Mouse (Mus musculus): ENCODE measurements around the gene Taar1. TPM values are rescaled to one million over a fixed set of nuclear protein-coding genes. Genes with fewer than 3 reads are reported as not detected.

The Taar1 gene
- polyA plus RNA-seq, 1 experiment from 2014 or later, result not detected

DNA sequence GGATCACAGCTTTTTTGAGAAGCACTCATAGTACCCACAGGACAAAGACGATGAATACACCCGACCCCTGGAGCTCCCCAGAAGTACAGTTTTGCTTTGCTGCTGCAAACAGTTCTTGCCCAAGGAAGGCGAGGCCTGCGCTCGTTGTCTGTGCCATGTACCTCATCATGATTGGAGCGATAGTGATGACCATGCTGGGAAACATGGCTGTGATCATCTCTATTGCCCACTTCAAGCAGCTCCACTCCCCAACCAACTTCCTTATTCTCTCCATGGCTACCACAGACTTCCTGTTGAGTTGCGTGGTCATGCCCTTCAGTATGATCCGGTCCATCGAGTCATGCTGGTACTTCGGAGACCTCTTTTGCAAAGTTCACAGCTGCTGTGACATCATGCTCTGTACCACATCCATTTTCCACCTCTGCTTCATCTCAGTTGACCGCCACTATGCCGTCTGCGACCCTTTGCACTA lies 40.3 kb downstream of the Taar1 start, which contains the start of gene Taar4:
Gene Taar4, plus strand, starts transcription at position 51 of the 472 bp plus-strand sequence.
- H3K9me3 ChIP-seq (ENCODE audit: control insufficient read depth, low read length), result no peaks in the 10 kb centered on the region
- no peaks in the 10 kb centered on the region for H3K27me3 ChIP-seq (ENCODE audit: control insufficient read depth, insufficient read depth, low read length)
- no peak within 1 kb of the TSS for H3K27ac ChIP-seq (ENCODE audit: low read depth, low read length)
- no peaks in the 10 kb centered on the region for H3K4me1 ChIP-seq (ENCODE audit: control insufficient read depth, insufficient read depth, low read length)
- no peak within 1 kb of the TSS for H3K4me2 ChIP-seq (ENCODE audit: low read depth, low read length)
- H3K4me3 ChIP-seq (ENCODE audit: low read depth, low read length), result no peak within 1 kb of the TSS
- no peak within 1 kb of the TSS for H3K9ac ChIP-seq (replicated peaks; ENCODE audit: low read depth, low read length)
- H3K36me3 ChIP-seq (ENCODE audit: control insufficient read depth, insufficient read depth, low read length), result no peaks in the 10 kb centered on the region
- no peak for ATAC-seq (ENCODE audit: low read depth)
- WGBS, result 91% methylated on average over 13 of the region's 13 CpGs

DNA sequence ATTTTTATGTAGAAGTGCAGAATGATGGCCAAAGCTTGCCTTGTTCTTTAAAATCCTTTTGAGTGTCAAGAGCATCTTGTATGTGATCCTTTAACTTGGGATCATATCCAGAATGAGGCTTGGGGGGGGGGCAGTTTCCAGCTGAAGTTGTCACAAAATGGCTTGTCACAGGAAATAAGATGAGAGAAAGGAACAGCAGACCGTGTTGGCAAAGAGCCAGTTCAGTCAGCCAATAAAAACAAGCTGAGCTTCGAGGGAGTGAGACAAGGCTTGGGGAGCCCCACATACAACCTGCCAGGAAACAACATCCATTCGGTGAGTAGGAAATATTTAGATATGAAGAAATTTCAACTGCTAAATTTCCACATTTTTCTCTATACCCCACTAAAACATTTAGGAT lies 43.3 kb downstream of the Taar1 start:
- 58% methylated on average over 3 of the region's 3 CpGs for WGBS

DNA sequence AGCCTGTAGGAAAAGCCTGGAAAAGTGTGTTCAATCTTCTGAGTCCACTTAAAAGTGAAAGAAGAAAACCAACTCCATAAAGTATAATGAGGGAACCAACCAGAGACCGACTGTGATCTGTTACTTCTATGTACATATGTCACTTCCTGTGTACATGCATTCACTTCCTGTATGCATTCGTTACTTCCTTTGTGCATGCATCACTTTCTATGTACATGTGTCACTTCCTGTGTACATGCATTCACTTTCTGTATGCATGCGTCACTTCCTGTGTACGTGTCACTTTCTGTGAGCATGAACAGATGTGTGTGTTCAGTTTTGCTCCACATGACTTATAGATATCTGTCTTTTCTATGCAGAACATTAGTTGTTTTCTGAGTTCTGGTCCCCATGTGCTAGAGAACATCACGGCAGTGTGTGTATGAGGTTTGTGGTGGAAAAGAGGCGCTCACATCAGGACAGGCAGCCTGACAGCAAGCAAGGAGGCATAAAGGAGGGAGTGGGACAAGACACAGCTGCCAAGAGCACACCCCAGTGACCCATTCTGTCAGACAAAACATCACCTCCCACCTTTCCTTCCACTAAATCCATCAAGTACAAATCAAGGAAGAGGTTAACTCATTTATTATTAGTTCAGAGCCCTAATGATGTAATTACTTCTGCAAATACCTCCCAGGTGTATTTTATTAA lies 44.9 kb downstream of the Taar1 start:
- Histone ChIP-seq H3K9ac (replicated peaks; ENCODE audit: low read depth, low read length) (no peak overlapping the region), H3K4me1 (ENCODE audit: control insufficient read depth, insufficient read depth, low read length) (no peaks in the 10 kb centered on the region), H3K27ac (ENCODE audit: low read depth, low read length) (no peak overlapping the region), H3K36me3 (ENCODE audit: control insufficient read depth, insufficient read depth, low read length) (no peaks in the 10 kb centered on the region), H3K9me3 (ENCODE audit: control insufficient read depth, low read length) (no peaks in the 10 kb centered on the region), H3K4me3 (ENCODE audit: low read depth, low read length) (no peak overlapping the region), H3K27me3 (ENCODE audit: control insufficient read depth, insufficient read depth, low read length) (no peaks in the 10 kb centered on the region), H3K4me2 (ENCODE audit: low read depth, low read length) (no peak overlapping the region)
- 90% methylated on average over 6 of the region's 6 CpGs for WGBS
- no peak for ATAC-seq (ENCODE audit: low read depth)

More for the DNA sequence above, 43.3 kb downstream of the Taar1 start:
- H3K9ac ChIP-seq (replicated peaks; ENCODE audit: low read depth, low read length), result no peak overlapping the region
- H3K27ac ChIP-seq (ENCODE audit: low read depth, low read length), result no peak overlapping the region
- no peaks in the 10 kb centered on the region for H3K4me1 ChIP-seq (ENCODE audit: control insufficient read depth, insufficient read depth, low read length)
- no peaks in the 10 kb centered on the region for H3K27me3 ChIP-seq (ENCODE audit: control insufficient read depth, insufficient read depth, low read length)
- no peaks in the 10 kb centered on the region for H3K36me3 ChIP-seq (ENCODE audit: control insufficient read depth, insufficient read depth, low read length)
- no peak overlapping the region for H3K4me3 ChIP-seq (ENCODE audit: low read depth, low read length)
- no peak overlapping the region for H3K4me2 ChIP-seq (ENCODE audit: low read depth, low read length)
- ATAC-seq (ENCODE audit: low read depth), result no peak
- no peaks in the 10 kb centered on the region for H3K9me3 ChIP-seq (ENCODE audit: control insufficient read depth, low read length)

- H3K4me3 ChIP-seq (ENCODE audit: low read depth, low read length), result no peak within 1 kb of the TSS
- no peak within 1 kb of the TSS for H3K9ac ChIP-seq (replicated peaks; ENCODE audit: low read depth, low read length)
- WGBS, result 96% methylated on average over 11 of the region's 11 CpGs
- no peaks in the 10 kb centered on the region for H3K9me3 ChIP-seq (ENCODE audit: control insufficient read depth, low read length)
- H3K4me1 ChIP-seq (ENCODE audit: control insufficient read depth, insufficient read depth, low read length), result no peaks in the 10 kb centered on the region
- H3K4me2 ChIP-seq (ENCODE audit: low read depth, low read length), result no peak within 1 kb of the TSS
- H3K27me3 ChIP-seq (ENCODE audit: control insufficient read depth, insufficient read depth, low read length), result no peaks in the 10 kb centered on the region
- no peak for ATAC-seq (ENCODE audit: low read depth)
- H3K36me3 ChIP-seq (ENCODE audit: control insufficient read depth, insufficient read depth, low read length), result no peaks in the 10 kb centered on the region
- H3K27ac ChIP-seq (ENCODE audit: low read depth, low read length), result no peak within 1 kb of the TSS
These were observed 50.6 kb downstream of the Taar1 start, which contains the start of gene Taar5 for GRCm38 (mm10) chr10:23970656-23971165. Gene Taar5, plus strand, starts transcription at chr10:23970706.

Other genes starting within 250 kb of the Taar1 start
- gene Rps12, start 133.1 kb upstream of the Taar1 start, polyA plus RNA-seq (2014; fragmentation: Nextera tagmentation; extraction: Ambion mirVana), result 99.8 and 115 TPM in 2 replicates
- gene Slc18b1, start 123.4 kb upstream of the Taar1 start, polyA plus RNA-seq (2014; fragmentation: Nextera tagmentation; extraction: Ambion mirVana), result 21.5 and 26.8 TPM in 2 replicates
- not detected in 2 replicates for gene Vnn3, start 68.9 kb upstream of the Taar1 start, polyA plus RNA-seq (2014; fragmentation: Nextera tagmentation; extraction: Ambion mirVana)
- 0.21 and 0.29 TPM in 2 replicates for gene Vnn1, start 25.7 kb upstream of the Taar1 start, polyA plus RNA-seq (2014; fragmentation: Nextera tagmentation; extraction: Ambion mirVana)
- gene Taar2, start 18.2 kb downstream of the Taar1 start, polyA plus RNA-seq (2014; fragmentation: Nextera tagmentation; extraction: Ambion mirVana), result 0.27 TPM in 1 of 2 replicates, not detected in the other
- not detected in 2 replicates for gene Taar3, start 29.2 kb downstream of the Taar1 start, polyA plus RNA-seq (2014; fragmentation: Nextera tagmentation; extraction: Ambion mirVana)
- not detected in 2 replicates for gene Taar4, start 40.1 kb downstream of the Taar1 start, polyA plus RNA-seq (2014; fragmentation: Nextera tagmentation; extraction: Ambion mirVana)
- 0.27 TPM in 1 of 2 replicates, not detected in the other for gene Taar5, start 50.4 kb downstream of the Taar1 start, polyA plus RNA-seq (2014; fragmentation: Nextera tagmentation; extraction: Ambion mirVana)
- gene Taar6, start 65.3 kb downstream of the Taar1 start, polyA plus RNA-seq (2014; fragmentation: Nextera tagmentation; extraction: Ambion mirVana), result not detected in 2 replicates
- gene Taar7a, start 73.1 kb downstream of the Taar1 start, polyA plus RNA-seq (2014; fragmentation: Nextera tagmentation; extraction: Ambion mirVana), result not detected in 2 replicates
- not detected in 2 replicates for gene Taar7b, start 79.6 kb downstream of the Taar1 start, polyA plus RNA-seq (2014; fragmentation: Nextera tagmentation; extraction: Ambion mirVana)
- gene Taar7d, start 106.9 kb downstream of the Taar1 start, polyA plus RNA-seq (2014; fragmentation: Nextera tagmentation; extraction: Ambion mirVana), result not detected in 2 replicates
- not detected in 2 replicates for gene Taar7e, start 117.3 kb downstream of the Taar1 start, polyA plus RNA-seq (2014; fragmentation: Nextera tagmentation; extraction: Ambion mirVana)
- not detected in 2 replicates for gene Taar7f, start 129.2 kb downstream of the Taar1 start, polyA plus RNA-seq (2014; fragmentation: Nextera tagmentation; extraction: Ambion mirVana)
- not detected in 2 replicates for gene Taar8a, start 156.1 kb downstream of the Taar1 start, polyA plus RNA-seq (2014; fragmentation: Nextera tagmentation; extraction: Ambion mirVana)
- gene Taar8b, start 171.9 kb downstream of the Taar1 start, polyA plus RNA-seq (2014; fragmentation: Nextera tagmentation; extraction: Ambion mirVana), result not detected in 2 replicates
- not detected in 2 replicates for gene Taar8c, start 181.6 kb downstream of the Taar1 start, polyA plus RNA-seq (2014; fragmentation: Nextera tagmentation; extraction: Ambion mirVana)
- gene Taar9, start 189.2 kb downstream of the Taar1 start, polyA plus RNA-seq (2014; fragmentation: Nextera tagmentation; extraction: Ambion mirVana), result not detected in 2 replicates
- 310 and 368 TPM in 2 replicates for gene Stx7, start 228.9 kb downstream of the Taar1 start, polyA plus RNA-seq (2014; fragmentation: Nextera tagmentation; extraction: Ambion mirVana)

Data from neural tube, embryonic 14.5 days (tissue).